Mouse (Mus musculus) lung, postnatal 25 days (tissue): ENCODE measurements at regions not wholly inside any gene's neighbourhood (a gene's known extent, or its start where the extent isn't known, plus 50 kb on each side); places are given as distances from the start of the nearest gene placed in this dataset.

ENCODE experiments used
- DNase-seq: peaks from one replicate; pipeline ENCODE4 v3.0.0; 2022; ENCODE audit warnings: low spot score

GRCm38 (mm10) chr7:39866674-39867428, 349.3 kb downstream of the Zfp619 start:
- no peak for DNase-seq

DNA sequence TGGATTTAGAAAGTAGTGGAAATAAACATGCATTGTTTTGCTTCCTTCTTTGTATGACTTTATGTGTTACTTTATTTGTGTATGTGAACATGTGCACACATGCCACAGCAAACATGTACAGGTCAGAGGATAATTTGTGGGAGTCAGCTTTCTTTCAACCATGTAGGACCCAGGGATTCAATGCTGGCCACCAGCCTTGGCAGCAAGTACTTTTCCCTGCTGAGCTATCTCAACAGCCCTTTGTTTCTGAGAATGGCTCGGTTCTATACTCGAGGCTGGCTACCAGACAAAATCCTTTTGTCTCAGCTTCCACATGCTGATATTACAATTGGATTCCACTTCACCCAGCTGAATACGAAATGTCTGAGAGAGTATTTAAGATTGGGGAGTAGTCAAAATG, 349.9 kb downstream of the Zfp619 start:
- no peak for DNase-seq

DNA sequence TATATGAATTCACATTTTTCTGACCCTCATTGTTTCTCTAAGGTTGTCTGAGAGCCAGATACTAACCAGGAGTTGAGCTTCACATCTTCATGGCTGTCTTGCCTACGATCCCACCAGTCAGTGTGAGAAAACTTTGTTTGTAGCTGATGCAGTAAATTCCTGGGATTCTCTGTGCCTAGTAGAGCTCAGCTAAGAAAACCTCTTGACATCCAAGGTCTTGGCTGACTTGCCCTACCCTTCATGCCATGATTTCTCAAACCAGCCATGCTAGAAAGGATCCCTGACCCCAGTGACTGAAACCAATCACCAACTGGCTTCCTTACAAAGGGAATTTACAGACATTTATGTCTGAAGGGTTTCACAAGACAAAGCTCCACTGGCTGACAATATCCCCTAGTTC, 364.5 kb downstream of the Zfp619 start:
- DNase-seq = no peak

- no peak for DNase-seq
These were observed 376.8 kb downstream of the Zfp619 start for GRCm38 (mm10) chr7:39894208-39894896.

DNA sequence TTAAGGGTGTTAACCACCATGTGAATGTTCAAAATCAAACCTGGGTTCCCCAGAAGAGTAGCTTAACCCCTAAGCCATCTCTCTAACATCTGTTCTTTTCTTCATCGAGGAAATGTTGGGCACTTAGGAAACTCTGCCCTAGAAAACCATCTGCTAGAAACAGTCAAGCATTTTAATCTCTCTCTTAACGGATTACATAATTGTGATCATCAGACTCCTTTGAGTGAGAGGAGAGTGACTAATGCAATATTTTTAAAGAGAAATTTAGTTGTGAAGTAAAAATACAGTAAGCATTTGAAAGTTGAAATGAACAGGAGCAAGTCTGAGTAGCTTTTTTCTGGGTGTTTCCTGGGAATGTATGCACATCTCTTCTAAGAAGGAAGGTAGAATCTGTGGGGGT, 379.4 kb downstream of the Zfp619 start:
- DNase-seq = no peak

GRCm38 (mm10) chr7:39898268-39898667, 380.7 kb downstream of the Zfp619 start:
- no peak for DNase-seq

- no peak for DNase-seq
These were observed 416.4 kb downstream of the Zfp619 start for GRCm38 (mm10) chr7:39933946-39934345.

DNA sequence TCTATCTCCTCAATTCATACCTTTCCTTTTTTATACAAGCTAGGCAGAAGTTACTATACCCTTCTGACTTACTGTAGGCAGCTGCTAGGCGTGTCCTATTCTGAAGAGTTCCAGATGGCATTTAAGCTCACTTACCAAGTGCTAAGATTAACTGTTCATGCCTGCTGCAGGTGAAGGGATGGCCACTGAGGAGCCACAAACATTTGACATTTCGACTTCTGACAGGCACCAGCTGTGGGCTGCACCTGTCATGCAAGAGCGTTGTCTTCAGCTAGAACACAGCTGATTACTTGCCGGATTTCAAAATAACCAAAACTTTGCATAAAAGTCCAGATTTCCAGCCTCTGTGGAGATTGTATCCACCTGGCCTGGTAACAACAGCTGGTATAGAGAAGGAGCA, 419.7 kb downstream of the Zfp619 start:
- no peak for DNase-seq

GRCm38 (mm10) chr7:39942262-39942900, 424.8 kb downstream of the Zfp619 start:
- DNase-seq = no peak

DNA sequence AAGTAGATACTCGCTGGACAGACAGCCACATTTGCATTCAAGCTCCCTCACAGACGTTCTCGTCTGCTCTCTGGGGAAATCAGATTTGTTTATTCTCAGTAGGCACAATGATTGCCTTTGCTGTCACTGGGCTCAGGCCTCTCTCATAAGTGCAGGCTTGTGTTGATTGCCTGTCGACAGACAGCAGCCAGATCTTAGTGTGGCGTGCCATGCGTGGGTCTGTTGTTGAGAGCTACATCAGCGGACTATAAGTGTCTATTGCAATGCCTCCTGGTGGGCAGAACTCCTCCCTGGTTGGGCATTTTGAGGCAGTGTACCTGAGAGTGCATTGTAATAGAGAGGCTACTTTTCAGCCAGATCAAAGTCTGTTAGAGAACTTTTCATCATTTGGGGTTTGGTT, 436.5 kb downstream of the Zfp619 start:
- DNase-seq = no peak

DNA sequence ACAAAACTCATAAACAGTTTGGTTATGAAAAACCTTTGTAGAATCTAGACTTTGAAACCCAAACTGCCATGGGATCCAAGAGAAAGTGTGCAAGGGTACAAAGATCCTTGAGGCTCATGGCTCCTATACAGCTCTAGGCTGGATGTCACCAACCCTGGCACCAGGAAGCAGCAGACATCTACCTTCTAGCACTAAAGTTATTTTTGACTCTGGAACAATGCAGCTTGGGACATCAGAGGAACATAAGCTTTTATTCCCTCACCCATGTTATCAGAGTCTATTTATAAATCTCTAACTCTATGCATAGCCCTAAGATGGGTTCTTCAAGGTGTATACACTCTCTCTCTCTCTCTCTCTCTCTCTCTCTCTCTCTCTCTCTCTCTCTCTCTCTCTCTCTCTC, 437.4 kb downstream of the Zfp619 start:
- DNase-seq = no peak

GRCm38 (mm10) chr7:39978121-39978520, 460.6 kb downstream of the Zfp619 start:
- DNase-seq = no peak

DNA sequence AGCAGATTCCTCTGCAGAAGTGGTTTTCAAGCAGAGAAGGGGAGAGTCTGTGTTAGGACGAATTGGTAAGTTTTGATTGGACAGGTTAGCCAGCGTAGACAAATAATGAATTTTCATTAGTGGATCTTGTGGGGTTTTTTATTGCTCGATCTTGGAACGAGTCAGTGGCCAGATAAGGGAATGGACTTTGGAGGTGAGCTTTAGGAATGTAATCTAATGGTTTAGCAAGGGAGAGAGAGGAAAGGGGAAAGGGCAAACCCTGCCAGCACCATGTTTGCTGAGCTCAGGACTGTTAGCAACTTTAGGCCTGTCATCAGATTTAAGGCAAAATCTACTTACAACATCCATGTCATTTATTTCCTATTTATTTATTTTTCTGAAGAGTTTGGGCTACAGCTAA, 464.1 kb downstream of the Zfp619 start:
- no peak for DNase-seq
